Mouse (Mus musculus): ENCODE measurements around the gene Foxf2.

GRCm38 (mm10) chr13:31618919-31619655 is 6.5 kb upstream of the Foxf2 start:
- TF ChIP-seq CTCF (IDR thresholded peaks at IDR 0.05; ENCODE audit: borderline replicate concordance, control insufficient read depth, extremely low read depth, insufficient read depth, low read length, poor library complexity): no peak
- TF ChIP-seq POLR2A (IDR thresholded peaks at IDR 0.05; ENCODE audit: control insufficient read depth, extremely low read depth, insufficient read depth, low read length, poor library complexity): no peak

Measured in thymus, adult 2 months (tissue).